Mouse (Mus musculus): ENCODE results near the gene Ipo13.

DNA sequence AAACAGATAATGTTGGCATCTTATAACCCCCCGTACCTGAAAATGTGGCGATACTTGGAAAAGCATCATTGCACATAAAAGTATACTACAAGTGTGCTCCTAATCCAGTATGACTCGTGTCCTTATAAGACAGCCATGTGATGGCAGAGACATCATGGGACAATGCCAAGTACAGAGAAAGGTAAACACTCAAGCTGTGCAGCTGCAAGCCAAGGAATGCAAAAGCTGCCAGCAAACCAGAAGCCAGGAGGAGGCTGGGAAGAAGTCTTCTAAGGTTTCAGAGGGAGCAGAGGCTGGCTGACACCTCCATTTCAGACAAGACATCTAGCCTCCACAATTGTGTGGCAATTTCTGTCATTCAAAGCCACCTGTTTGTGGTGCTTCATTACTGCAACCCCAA lies 8.6 kb downstream of the Ipo13 start:
- TF ChIP-seq CTCF (IDR thresholded peaks at IDR 0.05; ENCODE audit: control insufficient read depth, insufficient read depth, insufficient replicate concordance, low read depth, low read length) (no peak), POLR2A (IDR thresholded peaks at IDR 0.05; ENCODE audit: control insufficient read depth, low read depth, low read length) (no peak)
